Mouse (Mus musculus): ENCODE measurements at regions not wholly inside any gene's neighbourhood (a gene's known extent, or its start where the extent isn't known, plus 50 kb on each side); places are given as distances from the start of the nearest gene placed in this dataset.

DNA sequence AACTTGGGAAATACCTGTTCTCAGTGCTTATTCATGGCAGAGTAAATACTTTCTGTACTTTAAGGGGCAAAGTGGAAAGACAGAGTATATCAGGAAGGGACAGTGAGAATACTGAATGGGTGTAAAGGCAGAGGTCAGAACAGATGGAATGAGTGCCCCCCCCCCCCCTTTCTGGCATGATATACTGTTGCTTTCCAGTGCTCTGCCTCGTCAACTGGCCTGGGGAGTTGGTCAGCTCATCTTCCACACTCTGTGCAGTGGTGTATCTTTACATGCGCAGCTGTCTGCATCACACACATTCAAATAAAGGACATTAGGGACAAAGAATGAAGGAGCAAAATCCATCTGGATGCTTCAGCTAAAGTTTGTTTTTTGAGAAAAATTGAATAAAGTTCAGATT lies 668.5 kb upstream of the Zeb2 start:
- H3K4me2 ChIP-seq (replicated peaks), result no peak overlapping the region
- no peak for DNase-seq (ENCODE audit: low spot score)
- 0 out of 2 replicates have a peak, but pooled peaks cover 19% of the 10 kb centered on the region for H3K4me1 ChIP-seq (replicated peaks; ENCODE audit: control insufficient read depth, insufficient read depth, low read length)
- 71% methylated on average over 2 of the region's 2 CpGs for WGBS
- no peaks in the 10 kb centered on the region for H3K27me3 ChIP-seq (ENCODE audit: control insufficient read depth, insufficient read depth, low read length)
- H3K9me3 ChIP-seq (ENCODE audit: control insufficient read depth, low read length), result no peaks in the 10 kb centered on the region
- H3K27ac ChIP-seq, result no peak overlapping the region
- H3K9ac ChIP-seq, result no peak overlapping the region
- no peak for ATAC-seq (ENCODE audit: low FRiP score)
- H3K4me3 ChIP-seq (replicated peaks; ENCODE audit: low read length), result no peak overlapping the region
- H3K36me3 ChIP-seq (replicated peaks; ENCODE audit: control insufficient read depth, insufficient read depth), result no peaks in the 10 kb centered on the region

DNA sequence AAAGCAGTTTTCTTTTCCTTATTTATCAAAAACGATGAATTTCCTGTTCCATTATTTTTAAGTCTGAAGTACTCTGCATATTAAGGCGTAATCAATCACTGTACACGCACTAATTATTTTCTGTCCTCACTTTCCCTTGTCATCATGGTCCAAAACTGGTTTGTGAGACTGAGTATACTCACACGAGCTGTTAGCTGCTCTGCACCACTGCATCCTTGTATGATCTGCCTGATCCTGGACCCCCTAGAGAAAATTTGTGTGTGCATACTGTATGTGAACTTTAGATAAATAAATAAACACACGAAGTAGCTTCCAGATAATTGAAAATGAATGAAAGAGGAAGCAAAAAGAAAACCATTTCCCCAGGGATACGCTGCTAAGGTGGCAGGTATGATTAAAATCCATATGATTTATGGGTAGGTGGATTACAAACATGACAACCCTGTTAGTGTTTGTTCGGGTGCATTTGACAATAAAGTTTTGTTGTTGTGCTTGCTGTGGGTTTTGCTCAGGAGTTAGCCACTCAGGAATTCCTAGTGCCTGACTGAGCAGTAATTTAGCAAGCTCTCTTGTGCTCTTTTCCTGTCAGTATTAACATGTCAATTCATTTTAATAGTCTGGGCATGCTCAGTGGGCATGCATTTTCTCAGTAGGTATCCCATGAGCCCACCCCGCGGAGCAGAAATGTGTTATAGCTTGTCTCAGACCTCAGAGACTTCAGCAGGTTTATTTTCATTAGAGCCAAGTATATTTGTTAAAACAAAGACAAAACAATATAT lies 666.6 kb upstream of the Zeb2 start:
- Histone ChIP-seq H3K27me3 (ENCODE audit: control insufficient read depth, insufficient read depth, low read length) (no peaks in the 10 kb centered on the region), H3K4me3 (replicated peaks; ENCODE audit: low read length) (no peak overlapping the region), H3K4me2 (replicated peaks) (peak overlapping the region; percentile 5; the same call in 1 of the 2 replicates), H3K27ac (no peak overlapping the region), H3K9ac (no peak overlapping the region), H3K36me3 (replicated peaks; ENCODE audit: control insufficient read depth, insufficient read depth) (no peaks in the 10 kb centered on the region), H3K9me3 (ENCODE audit: control insufficient read depth, low read length) (no peaks in the 10 kb centered on the region), H3K4me1 (replicated peaks; ENCODE audit: control insufficient read depth, insufficient read depth, low read length) (0 out of 2 replicates have a peak, but pooled peaks cover 14% of the 10 kb centered on the region)
- 55% methylated on average over 9 of the region's 9 CpGs for WGBS
- peak; percentile 29 for DNase-seq (ENCODE audit: low spot score)
- ATAC-seq (ENCODE audit: low FRiP score), result peak; percentile 65

DNA sequence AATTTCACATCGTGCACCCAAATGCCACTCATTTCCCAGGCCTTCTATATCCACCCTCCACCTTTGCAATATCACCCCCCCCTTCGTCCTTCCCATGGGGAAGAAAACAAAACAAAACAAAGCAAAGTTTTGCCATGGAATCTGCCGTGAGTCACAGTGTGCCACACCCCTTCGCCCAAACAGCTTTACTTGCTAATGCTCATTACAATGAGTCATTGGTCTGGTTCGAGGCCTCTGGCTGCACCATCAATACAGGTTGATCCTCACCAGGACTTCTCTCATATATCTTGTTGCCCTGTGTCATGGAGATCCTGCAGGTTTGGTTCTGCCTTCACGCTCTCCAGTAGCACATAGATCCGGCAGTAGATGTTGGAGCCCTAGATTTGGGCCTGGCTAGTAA lies 660.3 kb upstream of the Zeb2 start:
- no peak overlapping the region for H3K27ac ChIP-seq
- ATAC-seq (ENCODE audit: low FRiP score) (no peak), DNase-seq (ENCODE audit: low spot score) (no peak)
- H3K9me3 ChIP-seq (ENCODE audit: control insufficient read depth, low read length), result no peaks in the 10 kb centered on the region
- H3K4me1 ChIP-seq (replicated peaks; ENCODE audit: control insufficient read depth, insufficient read depth, low read length), result no peaks in the 10 kb centered on the region
- no peak overlapping the region for H3K4me3 ChIP-seq (replicated peaks; ENCODE audit: low read length)
- H3K27me3 ChIP-seq (ENCODE audit: control insufficient read depth, insufficient read depth, low read length), result no peaks in the 10 kb centered on the region
- no peaks in the 10 kb centered on the region for H3K36me3 ChIP-seq (replicated peaks; ENCODE audit: control insufficient read depth, insufficient read depth)
- H3K4me2 ChIP-seq (replicated peaks), result no peak overlapping the region
- 88% methylated on average over 7 of the region's 7 CpGs for WGBS
- no peak overlapping the region for H3K9ac ChIP-seq

DNA sequence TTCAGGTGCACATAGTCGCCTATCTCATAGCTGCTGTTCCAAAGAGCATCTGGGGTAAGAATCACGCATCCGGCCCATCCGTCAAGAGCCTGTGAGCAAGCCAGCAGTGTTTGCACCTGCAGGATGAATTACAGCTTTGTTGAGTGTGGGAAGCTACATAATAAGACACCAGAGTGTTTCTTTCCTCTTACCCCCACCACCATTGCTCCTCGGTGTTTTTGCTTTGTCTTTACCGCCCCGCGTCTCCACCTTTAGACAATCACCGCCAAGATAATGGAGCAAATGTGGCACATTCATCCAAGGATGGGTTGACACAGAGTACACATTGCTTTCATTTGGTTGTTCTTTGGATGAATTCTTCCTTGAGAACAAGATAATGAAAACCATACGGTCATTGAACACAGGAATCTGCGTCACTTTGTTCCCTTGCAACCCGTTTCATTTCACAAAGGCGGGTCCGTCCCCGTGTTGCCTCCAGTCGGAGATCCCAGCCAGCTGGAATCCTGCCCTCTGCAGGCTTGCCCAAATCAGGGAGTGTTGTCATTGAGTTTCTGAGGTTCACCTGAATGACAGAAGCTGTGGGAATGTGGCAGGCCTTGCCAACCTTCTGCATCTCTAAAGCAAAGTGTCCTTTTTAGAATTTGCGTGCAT lies 659.4 kb upstream of the Zeb2 start:
- H3K27ac ChIP-seq, result no peak overlapping the region
- no peaks in the 10 kb centered on the region for H3K36me3 ChIP-seq (replicated peaks; ENCODE audit: control insufficient read depth, insufficient read depth)
- DNase-seq (ENCODE audit: low spot score) (no peak), ATAC-seq (ENCODE audit: low FRiP score) (peak; percentile 53; the same call in 1 of the 2 replicates)
- H3K4me2 ChIP-seq (replicated peaks), result peak overlapping the region; percentile 25
- 36% methylated on average over 17 of the region's 17 CpGs for WGBS
- H3K4me1 ChIP-seq (replicated peaks; ENCODE audit: control insufficient read depth, insufficient read depth, low read length), result no peaks in the 10 kb centered on the region
- no peaks in the 10 kb centered on the region for H3K27me3 ChIP-seq (ENCODE audit: control insufficient read depth, insufficient read depth, low read length)
- H3K9ac ChIP-seq, result peak overlapping the region; percentile 31; the same call in 1 of the 2 replicates
- H3K9me3 ChIP-seq (ENCODE audit: control insufficient read depth, low read length), result no peaks in the 10 kb centered on the region
- no peak overlapping the region for H3K4me3 ChIP-seq (replicated peaks; ENCODE audit: low read length)

DNA sequence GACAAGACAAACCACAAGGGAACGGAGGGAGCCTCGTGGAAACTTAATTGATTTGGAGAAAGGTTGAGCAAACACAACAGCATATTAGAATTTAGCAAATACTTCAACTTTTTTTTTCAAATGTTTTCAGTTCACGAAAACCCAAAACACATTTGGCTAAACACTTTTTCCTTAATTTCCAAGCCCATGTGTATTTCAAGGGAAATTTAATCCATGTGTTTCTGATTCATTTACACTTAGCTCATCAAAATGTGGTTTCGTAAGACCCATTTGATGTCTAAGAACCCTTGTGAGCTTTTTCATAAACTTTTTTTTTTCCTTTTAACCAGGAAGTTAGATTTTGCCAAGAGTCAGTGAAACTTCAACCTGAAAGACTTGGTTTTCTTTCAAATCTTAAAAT lies 658.5 kb upstream of the Zeb2 start:
- no peaks in the 10 kb centered on the region for H3K9me3 ChIP-seq (ENCODE audit: control insufficient read depth, low read length)
- H3K4me3 ChIP-seq (replicated peaks; ENCODE audit: low read length), result no peak overlapping the region
- H3K27me3 ChIP-seq (ENCODE audit: control insufficient read depth, insufficient read depth, low read length), result no peaks in the 10 kb centered on the region
- H3K4me1 ChIP-seq (replicated peaks; ENCODE audit: control insufficient read depth, insufficient read depth, low read length), result no peaks in the 10 kb centered on the region
- H3K27ac ChIP-seq, result no peak overlapping the region
- ATAC-seq (ENCODE audit: low FRiP score), result no peak
- no peak overlapping the region for H3K9ac ChIP-seq
- H3K36me3 ChIP-seq (replicated peaks; ENCODE audit: control insufficient read depth, insufficient read depth), result no peaks in the 10 kb centered on the region
- DNase-seq (ENCODE audit: low spot score), result no peak
- H3K4me2 ChIP-seq (replicated peaks), result no peak overlapping the region
- 82% methylated on average over 4 of the region's 4 CpGs for WGBS

DNA sequence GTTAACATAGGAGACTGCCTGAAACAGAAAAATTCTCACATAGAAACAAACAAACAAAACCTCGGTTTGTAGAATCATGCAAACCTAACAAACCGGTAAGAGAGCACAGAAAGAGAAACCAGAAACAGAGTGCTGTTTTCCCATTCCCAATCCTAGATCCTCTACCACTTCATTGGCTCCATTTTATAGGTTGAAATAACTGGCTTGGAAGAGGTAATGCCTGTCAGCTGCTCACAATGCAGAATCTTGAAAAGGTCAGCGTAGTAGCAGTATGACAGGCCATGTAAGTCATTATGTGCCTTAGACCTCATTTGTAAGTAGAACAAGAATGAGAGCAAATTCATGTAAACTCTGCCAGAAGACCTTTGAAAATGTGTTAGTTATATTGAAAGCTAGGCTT lies 657.2 kb upstream of the Zeb2 start:
- no peak overlapping the region for H3K9ac ChIP-seq
- no peak for ATAC-seq (ENCODE audit: low FRiP score)
- WGBS, result 86% methylated on average over 3 of the region's 3 CpGs

DNA sequence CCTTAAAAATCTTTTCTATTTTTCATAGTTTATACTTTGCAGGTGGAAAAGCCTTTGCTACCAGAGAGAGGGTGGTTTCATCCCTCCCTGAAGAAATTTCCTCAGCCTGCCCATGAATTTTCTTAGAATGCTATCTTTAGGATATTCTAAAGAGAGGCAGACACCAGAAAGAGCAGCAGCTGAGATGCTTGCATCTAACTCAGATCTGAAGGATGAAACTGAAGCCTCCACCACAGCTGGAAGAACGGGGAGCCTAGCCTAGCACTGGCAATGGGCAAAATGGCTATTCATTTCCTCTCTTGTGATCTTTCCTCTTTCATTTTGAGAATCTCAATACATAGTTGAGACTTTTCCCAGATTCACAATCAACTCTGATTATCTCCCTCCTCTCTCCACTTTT lies 640.0 kb upstream of the Zeb2 start:
- WGBS, result 72% methylated on average over 1 of the region's 1 CpGs
- H3K27me3 ChIP-seq (ENCODE audit: control insufficient read depth, insufficient read depth, low read length), result no peaks in the 10 kb centered on the region
- H3K27ac ChIP-seq, result no peak overlapping the region
- ATAC-seq (ENCODE audit: low FRiP score) (no peak), DNase-seq (ENCODE audit: low spot score) (no peak)
- no peaks in the 10 kb centered on the region for H3K4me1 ChIP-seq (replicated peaks; ENCODE audit: control insufficient read depth, insufficient read depth, low read length)
- H3K4me3 ChIP-seq (replicated peaks; ENCODE audit: low read length), result no peak overlapping the region
- no peak overlapping the region for H3K9ac ChIP-seq
- H3K4me2 ChIP-seq (replicated peaks), result no peak overlapping the region
- no peaks in the 10 kb centered on the region for H3K9me3 ChIP-seq (ENCODE audit: control insufficient read depth, low read length)
- H3K36me3 ChIP-seq (replicated peaks; ENCODE audit: control insufficient read depth, insufficient read depth), result no peaks in the 10 kb centered on the region

More for the DNA sequence above, 657.2 kb upstream of the Zeb2 start:
- H3K9me3 ChIP-seq (ENCODE audit: control insufficient read depth, low read length), result no peaks in the 10 kb centered on the region
- no peak overlapping the region for H3K27ac ChIP-seq
- no peaks in the 10 kb centered on the region for H3K4me1 ChIP-seq (replicated peaks; ENCODE audit: control insufficient read depth, insufficient read depth, low read length)
- H3K4me3 ChIP-seq (replicated peaks; ENCODE audit: low read length), result no peak overlapping the region
- no peaks in the 10 kb centered on the region for H3K36me3 ChIP-seq (replicated peaks; ENCODE audit: control insufficient read depth, insufficient read depth)
- DNase-seq (ENCODE audit: low spot score), result no peak
- H3K4me2 ChIP-seq (replicated peaks), result no peak overlapping the region
- H3K27me3 ChIP-seq (ENCODE audit: control insufficient read depth, insufficient read depth, low read length), result no peaks in the 10 kb centered on the region

DNA sequence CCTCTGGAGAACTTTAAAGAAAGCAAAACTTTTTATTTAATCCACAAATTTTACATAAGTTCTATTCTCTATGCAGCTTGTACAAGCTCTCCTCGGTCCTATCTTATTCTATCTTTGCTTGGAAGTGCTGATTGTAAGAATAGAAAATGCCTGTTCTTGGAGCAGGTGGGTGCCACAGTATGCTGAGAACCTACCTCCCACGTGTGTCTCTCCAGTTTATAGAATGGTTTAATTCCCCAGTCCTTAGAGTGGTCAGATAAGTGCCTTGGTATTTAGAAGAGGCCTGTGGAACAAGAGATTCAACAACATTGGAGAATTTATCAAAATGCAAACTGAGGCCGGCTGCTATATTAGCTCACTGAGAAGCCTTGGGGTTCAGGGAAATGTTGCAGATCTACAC lies 639.2 kb upstream of the Zeb2 start:
- H3K4me1 ChIP-seq (replicated peaks; ENCODE audit: control insufficient read depth, insufficient read depth, low read length), result no peaks in the 10 kb centered on the region
- no peak overlapping the region for H3K4me3 ChIP-seq (replicated peaks; ENCODE audit: low read length)
- H3K27ac ChIP-seq, result no peak overlapping the region
- ATAC-seq (ENCODE audit: low FRiP score) (no peak), DNase-seq (ENCODE audit: low spot score) (no peak)
- 81% methylated on average over 3 of the region's 3 CpGs for WGBS
- no peak overlapping the region for H3K9ac ChIP-seq
- no peaks in the 10 kb centered on the region for H3K36me3 ChIP-seq (replicated peaks; ENCODE audit: control insufficient read depth, insufficient read depth)
- no peak overlapping the region for H3K4me2 ChIP-seq (replicated peaks)
- H3K27me3 ChIP-seq (ENCODE audit: control insufficient read depth, insufficient read depth, low read length), result no peaks in the 10 kb centered on the region
- no peaks in the 10 kb centered on the region for H3K9me3 ChIP-seq (ENCODE audit: control insufficient read depth, low read length)

DNA sequence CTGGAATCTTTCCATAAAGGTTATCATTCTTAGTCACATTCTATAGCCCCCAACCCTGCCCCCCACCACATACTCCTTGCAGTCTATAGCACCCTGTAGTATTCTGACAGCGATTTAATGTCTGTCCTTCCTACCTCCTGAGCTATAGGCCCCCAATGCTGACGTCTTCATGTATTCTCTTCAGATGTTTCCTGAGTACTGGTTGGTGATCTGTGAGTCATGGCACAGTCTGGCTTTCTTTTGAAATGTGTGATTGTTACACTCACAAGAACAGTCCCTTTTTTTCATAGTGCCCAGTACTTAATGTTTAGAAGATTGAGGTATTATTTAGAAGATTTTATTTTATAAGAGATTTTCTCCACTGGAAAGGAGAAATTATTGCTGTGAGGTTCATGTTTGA lies 634.6 kb upstream of the Zeb2 start:
- Histone ChIP-seq H3K9me3 (ENCODE audit: control insufficient read depth, low read length) (no peaks in the 10 kb centered on the region), H3K27ac (no peak overlapping the region), H3K9ac (no peak overlapping the region), H3K36me3 (replicated peaks; ENCODE audit: control insufficient read depth, insufficient read depth) (no peaks in the 10 kb centered on the region), H3K4me2 (replicated peaks) (no peak overlapping the region), H3K4me1 (replicated peaks; ENCODE audit: control insufficient read depth, insufficient read depth, low read length) (no peaks in the 10 kb centered on the region), H3K27me3 (ENCODE audit: control insufficient read depth, insufficient read depth, low read length) (no peaks in the 10 kb centered on the region), H3K4me3 (replicated peaks; ENCODE audit: low read length) (no peak overlapping the region)
- ATAC-seq (ENCODE audit: low FRiP score), result no peak
- WGBS, result 51% methylated on average over 2 of the region's 2 CpGs
- DNase-seq (ENCODE audit: low spot score), result no peak
